Mouse (Mus musculus) hindbrain, embryonic 14.5 days (tissue): ENCODE measurements around the gene Fosb. TPM values are rescaled to one million over a fixed set of nuclear protein-coding genes. Genes with fewer than 3 reads are reported as not detected.

Experiments used
- ATAC-seq: fragments of 200-750 bp; cut with Nextera tagmentation; 2 replicates; pipeline ENCODE4 v1.8.0; 2017; ENCODE audit warnings: moderate number of reproducible peaks, mild to moderate bottlenecking, moderate TSS enrichment, moderate library complexity; ENCODE audit not compliant: low FRiP score
- DNase-seq: peaks from one replicate; pipeline ENCODE4 v3.0.0-alpha.2; 2015; ENCODE audit warnings: low spot score
- H3K27ac ChIP-seq: fragments of 300-500 bp; sonication (generic); 2 replicates; pipeline ENCODE4 v1.5.1; 2014; ENCODE audit warnings: mild to moderate bottlenecking, moderate library complexity
- H3K27me3 ChIP-seq: fragments of 300-500 bp; sonication (generic); 2 replicates; pipeline ENCODE4 v1.6.1; 2014; ENCODE audit warnings: mild to moderate bottlenecking, low read length, mixed read lengths; ENCODE audit not compliant: control insufficient read depth, insufficient read depth
- H3K36me3 ChIP-seq: fragments of 300-500 bp; sonication (generic); replicated peaks from 2 replicates; pipeline ENCODE4 v1.6.1; 2014; ENCODE audit not compliant: control insufficient read depth, insufficient read depth
- H3K4me1 ChIP-seq: fragments of 300-500 bp; sonication (generic); replicated peaks from 2 replicates; pipeline ENCODE4 v1.6.1; 2014; ENCODE audit warnings: antibody characterized with exemption, low read length, mixed read lengths; ENCODE audit not compliant: control insufficient read depth, insufficient read depth
- H3K4me2 ChIP-seq: fragments of 300-500 bp; sonication (generic); replicated peaks from 2 replicates; pipeline ENCODE4 v1.6.1; 2014; ENCODE audit warnings: mild to moderate bottlenecking, moderate library complexity
- H3K4me3 ChIP-seq: fragments of 300-500 bp; sonication (generic); replicated peaks from 2 replicates; pipeline ENCODE4 v1.5.1; 2014; ENCODE audit warnings: mild to moderate bottlenecking, low read length
- H3K9ac ChIP-seq: fragments of 300-500 bp; sonication (generic); 2 replicates; pipeline ENCODE4 v1.6.1; 2014
- H3K9me3 ChIP-seq: fragments of 300-500 bp; sonication (generic); 2 replicates; pipeline ENCODE4 v1.6.1; 2016; ENCODE audit warnings: low read length; ENCODE audit not compliant: control insufficient read depth
- WGBS: fragments of 180-500 bp; shearing (Covaris S2); extraction: QIAGEN DNeasy Blood & Tissue Kit; methylation state at CpG from one replicate; pipeline ENCODE4 v1.1.7; 2014; 5-methylcytosine and 5-hydroxymethylcytosine counted together
- polyA plus RNA-seq: library from polyadenylated mRNA; unstranded; fragments of >200 nt; fragmentation: Nextera tagmentation; extraction: Ambion mirVana; gene quantifications from 2 replicates; pipeline ENCODE4 v1.2.1, GENCODE M21; 2014

Fosb gene
- polyA plus RNA-seq, 1 experiment from 2014 or later = 0.12 TPM

DNA sequence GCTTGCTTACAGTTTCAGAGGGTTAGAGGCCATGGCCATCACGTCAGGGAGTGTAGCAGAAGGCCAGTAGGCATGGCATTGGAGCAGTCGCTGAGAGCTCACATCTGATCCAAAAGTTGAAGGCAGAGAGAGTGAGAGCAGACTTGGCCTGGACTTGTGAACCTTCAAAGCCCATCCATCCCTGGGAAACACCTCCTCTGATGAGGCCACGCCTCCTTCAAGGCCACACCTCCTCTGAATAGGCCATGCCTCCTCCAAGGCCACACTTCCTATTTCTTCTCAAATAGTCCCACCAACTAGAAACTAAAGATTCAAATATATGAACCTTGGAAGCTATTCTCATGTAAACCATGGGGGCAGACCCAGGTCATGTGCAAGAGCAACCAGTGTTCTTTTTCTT, 25.7 kb upstream of the Fosb start:
- H3K4me1 ChIP-seq = peaks cover 2% of the 10 kb centered on the region; the same call in 1 of the 2 replicates
- H3K27ac ChIP-seq = no peak overlapping the region
- H3K9me3 ChIP-seq = no peaks in the 10 kb centered on the region
- no peak overlapping the region for H3K4me3 ChIP-seq
- H3K27me3 ChIP-seq = no peaks in the 10 kb centered on the region
- WGBS = 45% methylated on average over 3 of the region's 3 CpGs
- no peak for DNase-seq
- H3K36me3 ChIP-seq = no peaks in the 10 kb centered on the region
- ATAC-seq = no peak
- no peak overlapping the region for H3K4me2 ChIP-seq
- no peak overlapping the region for H3K9ac ChIP-seq

DNA sequence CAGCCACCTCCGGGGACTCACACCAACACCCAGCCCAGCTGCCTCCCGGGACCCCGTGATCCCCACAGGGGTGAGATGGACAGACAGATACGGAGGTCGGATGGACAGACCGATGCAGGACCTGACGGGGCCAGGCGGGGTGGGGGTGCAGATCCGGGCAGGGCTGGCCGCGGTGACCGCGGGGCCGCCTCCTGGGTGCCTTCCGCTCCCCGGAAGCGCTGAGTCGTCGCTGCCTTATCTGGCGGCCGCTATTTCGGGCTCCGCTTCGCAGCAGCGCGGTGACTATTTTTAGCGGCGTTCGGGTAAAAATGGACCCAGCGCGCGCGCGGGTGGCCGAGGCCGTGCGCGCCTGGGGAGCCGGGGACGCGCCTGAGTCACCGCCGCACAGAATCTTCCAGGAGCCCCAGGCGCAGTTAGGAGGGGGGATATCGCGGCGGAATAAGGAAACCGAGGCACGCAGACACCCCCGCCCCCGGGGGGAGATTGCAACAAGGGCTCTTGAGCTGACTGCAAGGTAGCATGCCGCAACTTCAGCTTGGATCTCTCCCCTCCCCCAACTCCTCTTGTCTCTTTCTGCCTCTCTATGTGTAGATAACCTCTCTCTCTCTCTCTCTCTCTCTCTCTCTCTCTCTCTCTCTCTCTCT, 23.0 kb upstream of the Fosb start:
- WGBS = 1% methylated on average over 52 of the region's 52 CpGs
- Histone ChIP-seq H3K36me3 (no peaks in the 10 kb centered on the region), H3K27ac (peak overlapping the region; percentile 84), H3K4me3 (peak overlapping the region; percentile 78), H3K9ac (peak overlapping the region; percentile 97), H3K4me2 (peak overlapping the region; percentile 96), H3K4me1 (peaks cover 2% of the 10 kb centered on the region; the same call in 1 of the 2 replicates), H3K9me3 (no peaks in the 10 kb centered on the region), H3K27me3 (no peaks in the 10 kb centered on the region)
- ATAC-seq (peak; percentile 60), DNase-seq (peak; percentile 77)

- H3K27me3 ChIP-seq = no peaks in the 10 kb centered on the region
- no peak for ATAC-seq
- peak overlapping the region; percentile 96; the same call in 1 of the 2 replicates for H3K4me2 ChIP-seq
- peaks cover 11% of the 10 kb centered on the region for H3K4me1 ChIP-seq
- DNase-seq = peak; percentile 24
- no peak overlapping the region for H3K27ac ChIP-seq
- H3K9ac ChIP-seq = no peak overlapping the region
- no peak overlapping the region for H3K4me3 ChIP-seq
- no peaks in the 10 kb centered on the region for H3K9me3 ChIP-seq
- H3K36me3 ChIP-seq = no peaks in the 10 kb centered on the region
- WGBS = 81% methylated on average over 2 of the region's 2 CpGs
Measured at GRCm38 (mm10) chr7:19331910-19332309, 22.1 kb upstream of the Fosb start.

DNA sequence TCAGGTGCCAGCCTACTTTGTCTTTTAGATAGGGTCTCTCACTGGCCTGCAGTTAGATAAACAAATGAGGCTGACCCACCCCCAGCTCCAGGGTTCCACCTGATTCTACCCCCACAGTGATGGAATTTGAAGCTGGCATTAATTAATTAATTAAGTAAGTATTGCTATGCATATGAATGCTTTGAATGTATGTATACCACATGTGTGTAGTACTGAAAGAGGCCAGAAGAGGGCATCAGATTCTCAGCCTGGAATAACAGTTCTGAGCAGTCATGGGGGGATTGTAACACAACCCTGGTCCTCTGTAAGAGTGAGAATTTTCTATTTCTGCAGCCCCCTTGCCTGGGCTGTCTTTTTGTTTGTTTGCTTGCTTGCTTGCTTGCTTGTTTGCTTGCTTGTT, 18.6 kb upstream of the Fosb start:
- H3K9me3 ChIP-seq = no peaks in the 10 kb centered on the region
- DNase-seq (no peak), ATAC-seq (no peak)
- H3K27me3 ChIP-seq = no peaks in the 10 kb centered on the region
- H3K4me1 ChIP-seq = peaks cover 11% of the 10 kb centered on the region
- no peak overlapping the region for H3K4me3 ChIP-seq
- no peak overlapping the region for H3K4me2 ChIP-seq
- H3K9ac ChIP-seq = no peak overlapping the region
- H3K27ac ChIP-seq = no peak overlapping the region
- H3K36me3 ChIP-seq = no peaks in the 10 kb centered on the region

GRCm38 (mm10) chr7:19327782-19328181, 17.9 kb upstream of the Fosb start:
- Histone ChIP-seq H3K4me1 (peaks cover 11% of the 10 kb centered on the region), H3K9me3 (no peaks in the 10 kb centered on the region), H3K4me2 (peak overlapping the region; percentile 67), H3K4me3 (peak overlapping the region; percentile 32; the same call in 1 of the 2 replicates), H3K27ac (no peak overlapping the region), H3K9ac (0 out of 2 replicates have a peak overlapping the region, but pooled peaks have one; percentile 48), H3K27me3 (no peaks in the 10 kb centered on the region), H3K36me3 (no peaks in the 10 kb centered on the region)
- no peak for DNase-seq
- WGBS = 84% methylated on average over 5 of the region's 5 CpGs
- no peak for ATAC-seq

GRCm38 (mm10) chr7:19327128-19327527, 17.3 kb upstream of the Fosb start:
- ATAC-seq (peak; percentile 57), DNase-seq (peak; percentile 77)
- H3K4me3 ChIP-seq = peak overlapping the region; percentile 32
- H3K9ac ChIP-seq = peak overlapping the region; percentile 48
- peak overlapping the region; percentile 15; the same call in 1 of the 2 replicates for H3K27ac ChIP-seq
- H3K4me1 ChIP-seq = peaks cover 11% of the 10 kb centered on the region; the same call in 1 of the 2 replicates
- H3K9me3 ChIP-seq = no peaks in the 10 kb centered on the region
- 0% methylated on average over 22 of the region's 22 CpGs for WGBS
- no peaks in the 10 kb centered on the region for H3K27me3 ChIP-seq
- no peaks in the 10 kb centered on the region for H3K36me3 ChIP-seq
- H3K4me2 ChIP-seq = peak overlapping the region; percentile 67

DNA sequence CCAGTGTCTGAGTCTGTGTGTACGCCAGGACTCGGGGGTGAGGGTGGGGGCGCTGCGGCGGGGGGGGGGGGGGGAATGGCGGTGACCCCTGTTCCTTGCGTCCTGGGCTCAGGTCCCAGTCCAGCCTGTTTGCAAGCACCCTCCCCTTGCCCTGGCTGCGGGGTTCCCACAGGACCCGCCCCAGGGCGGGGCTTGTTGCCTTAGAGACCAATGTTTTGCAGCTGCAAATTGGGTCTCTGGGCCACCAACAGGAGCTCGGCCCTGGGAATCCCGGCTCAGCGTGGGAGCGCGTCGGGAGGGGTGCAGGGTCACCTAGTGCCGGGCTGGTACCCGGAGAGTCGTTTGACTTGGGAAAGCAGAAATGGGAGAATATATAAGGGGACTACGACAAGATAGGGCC, 16.5 kb upstream of the Fosb start:
- Histone ChIP-seq H3K9ac (no peak overlapping the region), H3K9me3 (no peaks in the 10 kb centered on the region), H3K27me3 (no peaks in the 10 kb centered on the region), H3K4me3 (peak overlapping the region; percentile 32), H3K4me2 (peak overlapping the region; percentile 67), H3K27ac (no peak overlapping the region), H3K4me1 (peaks cover 11% of the 10 kb centered on the region; the same call in 1 of the 2 replicates), H3K36me3 (no peaks in the 10 kb centered on the region)
- peak; percentile 35; the same call in 1 of the 2 replicates for ATAC-seq
- peak; percentile 67 for DNase-seq
- WGBS = under 1% methylated on average over 20 of the region's 20 CpGs

- peak overlapping the region; percentile 67 for H3K4me2 ChIP-seq
Measured at GRCm38 (mm10) chr7:19325262-19326199, 15.7 kb upstream of the Fosb start.

DNA sequence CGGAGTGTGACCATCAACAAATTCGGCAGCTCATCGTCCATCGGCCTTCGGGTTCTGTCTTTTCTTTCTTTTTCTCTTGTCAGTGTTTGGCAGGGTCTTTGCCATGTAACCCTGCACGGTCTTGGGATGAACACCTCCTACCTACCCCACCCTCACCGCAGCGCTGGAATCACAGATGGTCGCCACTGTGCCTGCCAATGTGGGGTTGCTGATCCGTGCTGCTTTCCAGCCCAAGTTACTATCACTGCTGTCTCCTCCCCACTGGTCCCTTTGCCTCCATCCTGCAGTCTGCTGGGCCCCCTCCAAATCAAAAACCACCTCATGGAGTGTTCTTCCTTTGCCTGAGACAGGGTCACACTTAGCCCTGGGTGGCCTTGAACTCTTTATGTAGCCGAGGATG, 14.4 kb upstream of the Fosb start:
- Histone ChIP-seq H3K27ac (no peak overlapping the region), H3K9ac (no peak overlapping the region), H3K4me1 (peaks cover 21% of the 10 kb centered on the region), H3K36me3 (no peaks in the 10 kb centered on the region), H3K4me2 (no peak overlapping the region), H3K27me3 (no peaks in the 10 kb centered on the region), H3K9me3 (no peaks in the 10 kb centered on the region), H3K4me3 (no peak overlapping the region)
- WGBS = 83% methylated on average over 11 of the region's 11 CpGs
- ATAC-seq = no peak
- no peak for DNase-seq

More at GRCm38 (mm10) chr7:19325262-19326199, 15.7 kb upstream of the Fosb start:
- no peak overlapping the region for H3K4me3 ChIP-seq
- no peaks in the 10 kb centered on the region for H3K36me3 ChIP-seq
- peaks cover 12% of the 10 kb centered on the region for H3K4me1 ChIP-seq
- H3K27me3 ChIP-seq = no peaks in the 10 kb centered on the region
- H3K9ac ChIP-seq = no peak overlapping the region
- no peak for ATAC-seq
- H3K27ac ChIP-seq = 0 out of 2 replicates have a peak overlapping the region, but pooled peaks have one; percentile 26
- H3K9me3 ChIP-seq = no peaks in the 10 kb centered on the region
- WGBS = 71% methylated on average over 21 of the region's 21 CpGs
- DNase-seq = no peak
